Mouse (Mus musculus): ENCODE measurements around the gene Krtap1-5. TPM values are rescaled to one million over a fixed set of nuclear protein-coding genes. Genes with fewer than 3 reads are reported as not detected.
"Not testable (repeated sequence)": the region's sequence is repeated elsewhere in the genome, so short reads cannot be mapped to it uniquely, and the experiment has no call there.

Gene Krtap1-5
- not detected in 2 replicates for polyA plus RNA-seq (2015; fragmentation: Nextera tagmentation; extraction: Ambion mirVana)

GRCm38 (mm10) chr11:99580636-99581035 is at the start of gene Krtap1-5:
Gene Krtap1-5, minus strand, starts transcription at chr11:99581016.
- Histone ChIP-seq H3K4me2 (no peak within 1 kb of the TSS), H3K9ac (no peak within 1 kb of the TSS), H3K4me1 (no peaks in the 10 kb centered on the region), H3K36me3 (no peaks in the 10 kb centered on the region), H3K9me3 (no peaks in the 10 kb centered on the region), H3K27ac (no peak within 1 kb of the TSS), H3K4me3 (no peak within 1 kb of the TSS), H3K27me3 (no peaks in the 10 kb centered on the region)
- WGBS = 89% methylated on average over 6 of the region's 6 CpGs
- no peak for ATAC-seq (ENCODE audit: insufficient number of reproducible peaks, insufficient read depth, low FRiP score, low TSS enrichment, low read depth)

- 78% methylated on average over 4 of the region's 4 CpGs for WGBS
Measured at GRCm38 (mm10) chr11:99628138-99628537, 47.3 kb upstream of the Krtap1-5 start, which contains the start of gene Krtap4-1. Gene Krtap4-1, minus strand, starts transcription at chr11:99628238.

DNA sequence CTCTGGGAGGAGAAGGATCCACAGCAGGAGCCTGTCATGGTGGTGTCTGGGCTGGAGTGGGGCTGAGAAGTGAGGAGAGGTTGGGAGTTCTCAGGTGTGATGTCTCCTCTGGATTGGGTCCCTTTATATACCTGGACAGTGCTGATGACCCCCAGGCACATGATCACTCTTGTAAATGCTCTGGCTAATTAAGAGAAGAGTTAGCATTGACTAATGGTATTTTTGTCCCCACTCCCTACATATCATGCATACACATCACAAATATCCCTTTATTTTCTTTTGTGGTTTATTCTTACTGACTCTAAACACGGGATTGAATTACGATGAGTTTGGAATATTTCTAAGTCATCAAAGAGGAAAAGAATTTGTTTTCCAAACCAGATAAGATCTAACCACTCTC is 39.5 kb upstream of the Krtap1-5 start, which contains the start of gene Gm11562:
TSS of gene Gm11562 (minus strand) at position 101 of the 400 bp plus-strand sequence.
- H3K9me3 ChIP-seq = no peaks in the 10 kb centered on the region
- no peak within 1 kb of the TSS for H3K9ac ChIP-seq
- H3K4me2 ChIP-seq = no peak within 1 kb of the TSS
- 59% methylated on average over 2 of the region's 2 CpGs for WGBS
- no peak within 1 kb of the TSS for H3K4me3 ChIP-seq
- no peaks in the 10 kb centered on the region for H3K4me1 ChIP-seq
- H3K27me3 ChIP-seq = no peaks in the 10 kb centered on the region
- ATAC-seq (ENCODE audit: insufficient number of reproducible peaks, insufficient read depth, low FRiP score, low TSS enrichment, low read depth) = no peak
- H3K36me3 ChIP-seq = no peaks in the 10 kb centered on the region
- H3K27ac ChIP-seq = no peak within 1 kb of the TSS

More at GRCm38 (mm10) chr11:99628138-99628537, 47.3 kb upstream of the Krtap1-5 start, which contains the start of gene Krtap4-1:
- H3K4me2 ChIP-seq = no peak within 1 kb of the TSS
- H3K36me3 ChIP-seq = no peaks in the 10 kb centered on the region
- H3K4me3 ChIP-seq = no peak within 1 kb of the TSS
- no peaks in the 10 kb centered on the region for H3K4me1 ChIP-seq
- no peak within 1 kb of the TSS for H3K27ac ChIP-seq
- no peaks in the 10 kb centered on the region for H3K9me3 ChIP-seq
- ATAC-seq (ENCODE audit: insufficient number of reproducible peaks, insufficient read depth, low FRiP score, low TSS enrichment, low read depth) = no peak
- H3K9ac ChIP-seq = no peak within 1 kb of the TSS
- no peaks in the 10 kb centered on the region for H3K27me3 ChIP-seq

DNA sequence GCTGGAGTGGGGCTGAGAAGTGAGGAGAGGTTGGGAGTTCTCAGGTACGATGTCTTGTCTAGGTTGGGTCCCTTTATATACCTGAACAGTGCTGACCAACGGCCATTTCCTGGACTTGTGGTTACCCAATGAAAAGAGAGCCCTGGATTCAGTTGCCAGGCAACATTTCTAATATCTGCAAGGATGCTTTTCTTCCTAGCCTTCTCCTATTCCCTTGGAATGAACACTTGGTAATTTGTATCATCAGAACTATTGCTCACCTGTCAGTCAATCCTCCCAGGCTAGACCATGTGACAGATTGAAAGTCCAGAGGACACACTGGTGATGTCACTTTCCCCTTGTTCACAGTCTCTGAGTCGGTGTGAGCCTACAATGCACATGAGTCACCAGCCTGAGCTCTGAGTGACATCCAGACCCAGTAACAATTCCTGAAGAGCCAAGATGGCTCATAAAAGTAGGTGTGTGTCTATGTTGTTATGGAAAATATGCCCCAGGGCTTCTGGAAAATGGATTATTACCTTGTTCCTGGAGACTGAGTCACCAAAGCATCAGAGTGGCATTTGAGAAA is 34.1 kb upstream of the Krtap1-5 start, which contains the start of gene Krtap2-4:
TSS of gene Krtap2-4 (minus strand) at position 51 of the 568 bp plus-strand sequence.
- WGBS = 77% methylated on average over 3 of the region's 3 CpGs
- Histone ChIP-seq H3K4me3 (no peak within 1 kb of the TSS), H3K27me3 (no peaks in the 10 kb centered on the region)

GRCm38 (mm10) chr11:99610089-99610488 is 29.3 kb upstream of the Krtap1-5 start, which contains the start of gene Gm11937:
Gene Gm11937, minus strand, starts transcription at chr11:99610189.
- 60% methylated on average over 1 of the region's 2 CpGs for WGBS
- H3K27me3 ChIP-seq; H3K9ac ChIP-seq; ATAC-seq (ENCODE audit: insufficient number of reproducible peaks, insufficient read depth, low FRiP score, low TSS enrichment, low read depth); H3K9me3 ChIP-seq; H3K4me1 ChIP-seq; H3K27ac ChIP-seq; H3K36me3 ChIP-seq; H3K4me3 ChIP-seq; H3K4me2 ChIP-seq: not testable (repeated sequence)

More for the DNA sequence above, 34.1 kb upstream of the Krtap1-5 start, which contains the start of gene Krtap2-4:
- Histone ChIP-seq H3K36me3 (no peaks in the 10 kb centered on the region), H3K9me3 (no peaks in the 10 kb centered on the region), H3K4me2 (no peak within 1 kb of the TSS), H3K4me1 (no peaks in the 10 kb centered on the region), H3K27ac (no peak within 1 kb of the TSS), H3K9ac (no peak within 1 kb of the TSS)
- no peak for ATAC-seq (ENCODE audit: insufficient number of reproducible peaks, insufficient read depth, low FRiP score, low TSS enrichment, low read depth)

GRCm38 (mm10) chr11:99609126-99609525 is 28.3 kb upstream of the Krtap1-5 start:
- H3K36me3 ChIP-seq = no peaks in the 10 kb centered on the region
- H3K4me3 ChIP-seq = no peak overlapping the region
- H3K4me2 ChIP-seq = no peak overlapping the region
- H3K9ac ChIP-seq = no peak overlapping the region
- no peaks in the 10 kb centered on the region for H3K27me3 ChIP-seq
- H3K4me1 ChIP-seq = no peaks in the 10 kb centered on the region
- H3K27ac ChIP-seq = no peak overlapping the region
- 59% methylated on average over 1 of the region's 1 CpGs for WGBS
- no peaks in the 10 kb centered on the region for H3K9me3 ChIP-seq
- ATAC-seq (ENCODE audit: insufficient number of reproducible peaks, insufficient read depth, low FRiP score, low TSS enrichment, low read depth) = no peak

DNA sequence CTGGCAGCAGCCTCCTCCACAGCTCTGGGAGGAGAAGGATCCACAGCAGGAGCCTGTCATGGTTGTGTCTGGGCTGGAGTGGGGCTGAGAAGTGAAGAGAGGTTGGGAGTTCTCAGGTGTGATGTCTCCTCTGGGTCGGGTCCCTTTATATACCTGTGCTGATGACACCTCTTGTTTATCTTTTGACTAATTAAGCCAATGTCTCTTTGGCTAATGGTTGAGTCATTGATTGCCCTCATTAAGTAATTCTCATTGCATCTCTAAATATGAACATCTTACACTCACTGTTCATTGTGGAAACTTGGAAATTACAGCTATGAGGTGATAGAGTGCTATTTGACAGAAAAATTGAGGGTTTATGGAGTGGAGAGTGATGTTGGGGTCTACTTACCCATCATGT is 22.4 kb upstream of the Krtap1-5 start, which contains the start of gene Gm11938:
TSS of gene Gm11938 (minus strand) at position 101 of the 400 bp plus-strand sequence.
- WGBS = 71% methylated on average over 1 of the region's 1 CpGs
- H3K9ac ChIP-seq; H3K4me3 ChIP-seq; H3K36me3 ChIP-seq; ATAC-seq (ENCODE audit: insufficient number of reproducible peaks, insufficient read depth, low FRiP score, low TSS enrichment, low read depth); H3K27me3 ChIP-seq; H3K27ac ChIP-seq; H3K4me1 ChIP-seq; H3K4me2 ChIP-seq; H3K9me3 ChIP-seq: not testable (repeated sequence)

DNA sequence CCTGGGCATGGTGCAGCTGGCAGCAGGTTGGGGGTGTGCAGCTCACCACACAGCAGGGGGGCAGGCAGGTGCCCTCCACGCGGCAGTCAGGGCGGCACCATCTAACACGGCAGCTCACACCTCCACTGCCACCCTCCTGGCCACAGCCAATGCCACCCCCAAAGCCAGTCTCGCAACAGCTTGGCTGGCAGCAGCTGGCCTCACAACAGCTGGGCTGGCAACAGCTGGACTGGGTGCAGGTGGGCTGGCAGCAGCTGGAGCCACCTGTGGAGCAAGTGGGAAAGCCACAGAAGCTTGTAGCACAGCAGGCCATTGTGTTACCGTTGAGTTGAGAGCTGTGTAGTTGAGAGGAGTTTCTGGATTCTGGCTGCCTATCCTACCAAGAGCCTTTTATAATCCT is 16.9 kb upstream of the Krtap1-5 start, which contains the start of gene Krtap9-3:
TSS of gene Krtap9-3 (minus strand) at position 364 of the 400 bp plus-strand sequence.
- H3K4me1 ChIP-seq; ATAC-seq (ENCODE audit: insufficient number of reproducible peaks, insufficient read depth, low FRiP score, low TSS enrichment, low read depth); H3K36me3 ChIP-seq; H3K9ac ChIP-seq; H3K27me3 ChIP-seq; H3K4me3 ChIP-seq; H3K4me2 ChIP-seq; H3K27ac ChIP-seq; H3K9me3 ChIP-seq: not testable (repeated sequence)
- 84% methylated on average over 6 of the region's 6 CpGs for WGBS

GRCm38 (mm10) chr11:99590981-99591380 is 10.2 kb upstream of the Krtap1-5 start, which contains the start of gene Krtap1-3:
Gene Krtap1-3, minus strand, starts transcription at chr11:99591339.
- 84% methylated on average over 6 of the region's 6 CpGs for WGBS
- no peak within 1 kb of the TSS for H3K4me3 ChIP-seq
- no peak within 1 kb of the TSS for H3K27ac ChIP-seq
- no peaks in the 10 kb centered on the region for H3K4me1 ChIP-seq
- H3K9me3 ChIP-seq = no peaks in the 10 kb centered on the region
- no peak within 1 kb of the TSS for H3K9ac ChIP-seq
- ATAC-seq (ENCODE audit: insufficient number of reproducible peaks, insufficient read depth, low FRiP score, low TSS enrichment, low read depth) = no peak
- H3K36me3 ChIP-seq = no peaks in the 10 kb centered on the region
- H3K27me3 ChIP-seq = no peaks in the 10 kb centered on the region
- H3K4me2 ChIP-seq = no peak within 1 kb of the TSS

GRCm38 (mm10) chr11:99585096-99585495 is 4.3 kb upstream of the Krtap1-5 start:
- Histone ChIP-seq H3K9me3 (no peaks in the 10 kb centered on the region), H3K9ac (no peak overlapping the region), H3K27ac (no peak overlapping the region), H3K4me2 (no peak overlapping the region), H3K27me3 (no peaks in the 10 kb centered on the region), H3K4me1 (no peaks in the 10 kb centered on the region), H3K36me3 (no peaks in the 10 kb centered on the region), H3K4me3 (no peak overlapping the region)
- WGBS = 91% methylated on average over 7 of the region's 7 CpGs
- no peak for ATAC-seq (ENCODE audit: insufficient number of reproducible peaks, insufficient read depth, low FRiP score, low TSS enrichment, low read depth)

GRCm38 (mm10) chr11:99583245-99583704 is 2.5 kb upstream of the Krtap1-5 start, which contains the start of gene Krtap1-4:
Gene Krtap1-4, minus strand, starts transcription at chr11:99583654.
- H3K4me3 ChIP-seq = no peak within 1 kb of the TSS
- no peaks in the 10 kb centered on the region for H3K4me1 ChIP-seq
- no peak for ATAC-seq (ENCODE audit: insufficient number of reproducible peaks, insufficient read depth, low FRiP score, low TSS enrichment, low read depth)
- WGBS = 71% methylated on average over 5 of the region's 5 CpGs
- no peaks in the 10 kb centered on the region for H3K9me3 ChIP-seq
- no peak within 1 kb of the TSS for H3K9ac ChIP-seq
- H3K4me2 ChIP-seq = no peak within 1 kb of the TSS
- H3K27ac ChIP-seq = no peak within 1 kb of the TSS
- no peaks in the 10 kb centered on the region for H3K27me3 ChIP-seq
- no peaks in the 10 kb centered on the region for H3K36me3 ChIP-seq

DNA sequence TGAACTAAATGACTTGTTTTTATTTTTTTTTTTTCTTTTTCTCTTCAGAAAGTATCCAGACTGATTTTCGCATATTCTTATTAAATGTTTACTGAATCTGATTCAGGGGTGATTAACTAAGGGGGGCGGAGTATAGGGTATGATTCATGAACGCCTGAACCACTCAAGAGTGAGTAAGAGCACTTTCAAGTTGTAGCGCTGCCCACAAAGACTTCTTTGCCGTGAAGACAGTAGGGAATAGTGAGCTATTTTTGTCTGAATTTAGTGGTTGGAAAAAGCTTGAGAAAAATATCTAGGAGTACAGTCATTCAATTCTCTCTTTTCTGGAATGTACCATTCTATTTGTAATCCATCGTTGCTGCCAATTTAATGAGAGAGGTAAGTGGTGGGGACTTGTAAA is 748 bp upstream of the Krtap1-5 start:
- Histone ChIP-seq H3K36me3 (no peaks in the 10 kb centered on the region), H3K27me3 (no peaks in the 10 kb centered on the region), H3K9ac (no peak overlapping the region), H3K4me3 (no peak overlapping the region), H3K4me2 (no peak overlapping the region), H3K9me3 (no peaks in the 10 kb centered on the region), H3K27ac (no peak overlapping the region), H3K4me1 (no peaks in the 10 kb centered on the region)
- 79% methylated on average over 6 of the region's 6 CpGs for WGBS
- no peak for ATAC-seq (ENCODE audit: insufficient number of reproducible peaks, insufficient read depth, low FRiP score, low TSS enrichment, low read depth)

Measured in embryonic facial prominence, embryonic 13.5 days (tissue).